Mouse (Mus musculus) heart, adult 18-20 months (tissue): Measurements from ENCODE around the gene Fry. TPM values are rescaled to one million over a fixed set of nuclear protein-coding genes. Genes with fewer than 3 reads are reported as not detected.

Source experiments
- DNase-seq, 2 experiments: peaks; one replicate each; pipeline ENCODE4 v3.0.0; 2021 to 2022; ENCODE audit warnings: mixed read lengths in 1 of 2
- total RNA-seq, 2 experiments: library from RNA; stranded (reverse); gene quantifications; 2 replicates each; pipeline ENCODE4 v1.2.3; 2021

Fry gene
- total RNA-seq, 2 experiments from 2014 or later, result 97.6 to 122 TPM

GRCm38 (mm10) chr5:150389589-150390377 lies 271.3 kb downstream of the Fry start:
- peak; percentile 35 to 57 for DNase-seq

GRCm38 (mm10) chr5:150390422-150390821 lies 272.0 kb downstream of the Fry start:
- peak; percentile 33 to 63 for DNase-seq

GRCm38 (mm10) chr5:150394645-150395044 lies 276.2 kb downstream of the Fry start:
- no peak for DNase-seq

GRCm38 (mm10) chr5:150402832-150403447 lies 284.5 kb downstream of the Fry start:
- no peak for DNase-seq

- no peak for DNase-seq
Measured at GRCm38 (mm10) chr5:150404867-150405266, 286.4 kb downstream of the Fry start.

- no peak for DNase-seq
Measured at GRCm38 (mm10) chr5:150408979-150409378, 290.5 kb downstream of the Fry start.

GRCm38 (mm10) chr5:150409451-150410045 lies 291.1 kb downstream of the Fry start:
- no peak for DNase-seq

- no peak for DNase-seq
Measured at GRCm38 (mm10) chr5:150412750-150413450, 294.5 kb downstream of the Fry start.

GRCm38 (mm10) chr5:150414823-150415222 lies 296.4 kb downstream of the Fry start:
- DNase-seq, result no peak

- no peak for DNase-seq
Measured at GRCm38 (mm10) chr5:150417223-150417622, 298.8 kb downstream of the Fry start.

- no peak for DNase-seq
Measured at GRCm38 (mm10) chr5:150418035-150418434, 299.6 kb downstream of the Fry start.

- DNase-seq, result no peak
Measured at GRCm38 (mm10) chr5:150425038-150425437, 306.6 kb downstream of the Fry start.

GRCm38 (mm10) chr5:150426595-150426994 lies 308.1 kb downstream of the Fry start:
- DNase-seq, result peak in 1 of 2 experiments; percentile 58

GRCm38 (mm10) chr5:150431286-150431685 lies 312.8 kb downstream of the Fry start:
- peak in 1 of 2 experiments; percentile 42 for DNase-seq

- DNase-seq, result no peak
Measured at GRCm38 (mm10) chr5:150432960-150433359, 314.5 kb downstream of the Fry start.

GRCm38 (mm10) chr5:150436629-150437389 lies 318.4 kb downstream of the Fry start:
- DNase-seq, result peak in 1 of 2 experiments; percentile 40

- DNase-seq, result peak in 1 of 2 experiments; percentile 67
Measured at GRCm38 (mm10) chr5:150441690-150442089, 323.2 kb downstream of the Fry start.

GRCm38 (mm10) chr5:150451281-150452003 lies 333.0 kb downstream of the Fry start:
- no peak for DNase-seq

GRCm38 (mm10) chr5:150452004-150452626 lies 333.7 kb downstream of the Fry start:
- no peak for DNase-seq

- peak in 1 of 2 experiments; percentile 50 for DNase-seq
Measured at GRCm38 (mm10) chr5:150452671-150453070, 334.2 kb downstream of the Fry start.

GRCm38 (mm10) chr5:150453490-150453889 lies 335.0 kb downstream of the Fry start:
- no peak for DNase-seq
